Mouse (Mus musculus) ES-E14 (cell line): Measurements from ENCODE around the gene Vmn2r78.

Experiments used
- CHD2 ChIP-seq: IDR thresholded peaks from 2 replicates; pipeline ENCODE4 v1.6.1; 2014; ENCODE audit warnings: mild to moderate bottlenecking, low read depth, low read length, inconsistent platforms
- HCFC1 ChIP-seq: IDR thresholded peaks from 2 replicates; pipeline ENCODE4 v1.6.1; 2012; ENCODE audit warnings: low read length, inconsistent platforms, borderline replicate concordance; ENCODE audit not compliant: insufficient read depth
- MAFK ChIP-seq: IDR thresholded peaks from 2 replicates; pipeline ENCODE4 v1.6.1; 2014; ENCODE audit warnings: mild to moderate bottlenecking, low read depth, low read length, inconsistent platforms; ENCODE audit not compliant: insufficient read depth
- ZC3H11A ChIP-seq: IDR thresholded peaks from 2 replicates; pipeline ENCODE4 v1.6.1; 2012; ENCODE audit warnings: low read depth, mild to moderate bottlenecking, inconsistent platforms, low read length, borderline replicate concordance
- ZNF384 ChIP-seq: IDR thresholded peaks from 2 replicates; pipeline ENCODE4 v1.6.1; 2012; ENCODE audit warnings: low read depth, low read length, inconsistent platforms

DNA sequence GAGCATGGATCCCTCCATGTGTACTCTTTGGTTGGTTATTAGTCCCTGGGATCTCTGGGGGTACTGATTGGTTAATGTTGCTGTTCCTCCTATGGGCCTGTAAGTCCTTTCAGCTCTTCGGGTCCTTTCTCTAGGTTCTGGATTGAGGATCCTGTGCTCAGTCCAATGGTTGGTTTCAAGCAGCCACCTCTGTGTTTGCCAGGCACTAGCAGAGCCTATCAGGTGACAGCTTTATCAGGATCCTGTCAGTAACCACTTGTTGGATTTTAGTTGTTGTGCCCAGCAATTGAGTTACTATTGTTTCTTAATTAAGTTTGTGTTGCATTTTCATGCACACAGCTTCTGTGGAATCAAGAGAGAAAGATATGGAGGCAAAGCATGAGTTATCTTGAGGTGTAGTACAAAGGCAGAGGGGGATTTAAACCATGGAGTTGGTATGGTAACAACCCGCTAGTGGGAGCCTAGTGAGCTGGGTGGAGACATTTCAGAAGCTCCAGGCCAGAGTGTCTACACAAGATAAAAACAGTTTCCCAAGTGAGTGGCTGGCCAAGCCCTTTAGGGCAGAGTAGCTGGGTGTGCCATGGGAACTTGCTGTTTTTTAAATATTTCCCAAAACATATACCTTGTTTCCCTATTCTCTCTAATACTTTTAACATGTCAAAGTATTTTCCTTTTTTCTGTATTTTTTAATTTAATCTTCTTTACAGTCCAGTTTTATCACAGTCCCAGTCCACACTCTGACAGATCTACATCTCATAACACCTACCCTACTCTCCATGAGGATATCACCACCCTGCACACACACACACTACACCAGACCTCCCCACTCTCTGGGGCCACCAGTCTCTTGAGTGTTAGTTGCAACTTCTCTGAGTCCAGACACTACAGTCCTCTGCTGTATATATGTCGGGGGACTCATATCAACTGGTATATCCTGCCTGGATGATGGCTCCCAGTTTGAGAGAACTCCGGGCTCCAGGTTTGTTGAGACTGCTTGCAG, 25.1 kb upstream of the Vmn2r78 start:
- TF ChIP-seq ZNF384 (no peak), HCFC1 (no peak), CHD2 (no peak), ZC3H11A (no peak), MAFK (no peak)
